Mouse (Mus musculus) hindbrain, embryonic 15.5 days (tissue): ENCODE measurements around the gene Kif26b. TPM values are rescaled to one million over a fixed set of nuclear protein-coding genes. Genes with fewer than 3 reads are reported as not detected.

Experiments
- ATAC-seq: fragments of 200-750 bp; cut with Nextera tagmentation; 2 replicates; pipeline ENCODE4 v1.8.0; 2017; ENCODE audit warnings: low read depth, moderate number of reproducible peaks, moderate TSS enrichment; ENCODE audit not compliant: low FRiP score
- H3K27ac ChIP-seq: fragments of 300-500 bp; sonication (generic); replicated peaks from 2 replicates; pipeline ENCODE4 v1.5.1; 2015; ENCODE audit warnings: mild to moderate bottlenecking, inconsistent platforms
- H3K27me3 ChIP-seq: fragments of 300-500 bp; sonication (generic); 2 replicates; pipeline ENCODE4 v1.6.1; 2015; ENCODE audit warnings: control low read depth, inconsistent platforms
- H3K36me3 ChIP-seq: fragments of 300-500 bp; sonication (generic); 2 replicates; pipeline ENCODE4 v1.6.1; 2015; ENCODE audit warnings: control low read depth, inconsistent platforms
- H3K4me1 ChIP-seq: fragments of 300-500 bp; sonication (generic); replicated peaks from 2 replicates; pipeline ENCODE4 v1.6.1; 2015; ENCODE audit warnings: control low read depth, inconsistent platforms
- H3K4me2 ChIP-seq: fragments of 300-500 bp; sonication (generic); 2 replicates; pipeline ENCODE4 v1.6.1; 2015; ENCODE audit warnings: moderate library complexity, mild to moderate bottlenecking, inconsistent platforms
- H3K4me3 ChIP-seq: fragments of 300-500 bp; sonication (generic); 2 replicates; pipeline ENCODE4 v1.5.1; 2015; ENCODE audit warnings: mild to moderate bottlenecking, inconsistent platforms
- H3K9ac ChIP-seq: fragments of 300-500 bp; sonication (generic); 2 replicates; pipeline ENCODE4 v1.6.1; 2015; ENCODE audit warnings: inconsistent platforms
- H3K9me3 ChIP-seq: fragments of 300-500 bp; sonication (generic); 2 replicates; pipeline ENCODE4 v1.6.1; 2016; ENCODE audit warnings: control low read depth, inconsistent platforms
- WGBS: fragments of 180-500 bp; shearing (Covaris S2); methylation state at CpG from one replicate; pipeline ENCODE4 v1.1.7; 2015; 5-methylcytosine and 5-hydroxymethylcytosine counted together
- polyA plus RNA-seq: library from polyadenylated mRNA; unstranded; fragments of >200 nt; fragmentation: Nextera tagmentation; extraction: Ambion mirVana; gene quantifications from 2 replicates; pipeline ENCODE4 v1.2.1, GENCODE M21; 2015

Gene Kif26b
- polyA plus RNA-seq, 1 experiment from 2014 or later = 10.8 TPM

- Histone ChIP-seq H3K9me3 (no peaks in the 10 kb centered on the region), H3K36me3 (no peaks in the 10 kb centered on the region), H3K4me3 (no peak overlapping the region), H3K4me2 (no peak overlapping the region), H3K27me3 (no peaks in the 10 kb centered on the region), H3K27ac (no peak overlapping the region), H3K4me1 (peaks cover 5% of the 10 kb centered on the region; the same call in 1 of the 2 replicates), H3K9ac (no peak overlapping the region)
- no peak for ATAC-seq
- WGBS = 56% methylated on average over 5 of the region's 8 CpGs
Measured at GRCm38 (mm10) chr1:178513954-178514353, 15.0 kb upstream of the Kif26b start.

GRCm38 (mm10) chr1:178515839-178516238 is 13.1 kb upstream of the Kif26b start:
- H3K9me3 ChIP-seq = no peaks in the 10 kb centered on the region
- no peak overlapping the region for H3K4me3 ChIP-seq
- WGBS = 84% methylated on average over 2 of the region's 2 CpGs
- H3K27ac ChIP-seq = no peak overlapping the region
- no peak for ATAC-seq
- H3K36me3 ChIP-seq = no peaks in the 10 kb centered on the region
- no peaks in the 10 kb centered on the region for H3K27me3 ChIP-seq
- no peak overlapping the region for H3K9ac ChIP-seq
- H3K4me1 ChIP-seq = peaks cover 5% of the 10 kb centered on the region; the same call in 1 of the 2 replicates
- no peak overlapping the region for H3K4me2 ChIP-seq

GRCm38 (mm10) chr1:178522389-178522788 is 6.5 kb upstream of the Kif26b start:
- Histone ChIP-seq H3K27me3 (no peaks in the 10 kb centered on the region), H3K36me3 (no peaks in the 10 kb centered on the region), H3K9me3 (no peaks in the 10 kb centered on the region), H3K4me2 (no peak overlapping the region), H3K9ac (no peak overlapping the region), H3K27ac (no peak overlapping the region), H3K4me1 (no peaks in the 10 kb centered on the region), H3K4me3 (no peak overlapping the region)
- ATAC-seq = peak; percentile 44
- WGBS = 40% methylated on average over 5 of the region's 5 CpGs

DNA sequence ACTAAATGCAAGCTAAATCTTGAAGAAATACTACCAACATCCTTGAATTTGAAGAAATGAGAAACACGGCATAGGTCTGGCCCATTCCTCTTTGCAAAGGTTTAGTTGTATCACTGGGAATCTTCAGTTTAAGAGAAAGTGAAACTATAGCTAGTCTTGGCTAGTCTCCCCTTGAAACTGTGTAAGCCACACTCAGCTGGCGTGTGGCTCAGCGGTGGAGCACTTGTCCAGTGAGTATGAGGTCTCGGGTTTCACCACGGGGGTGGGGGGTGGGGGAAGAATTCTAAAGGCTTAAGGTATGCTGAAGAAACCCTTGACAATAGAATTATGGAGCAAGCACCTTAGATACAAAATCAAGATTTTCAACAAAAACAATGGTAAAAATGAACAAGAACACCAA is 5.8 kb upstream of the Kif26b start:
- no peaks in the 10 kb centered on the region for H3K36me3 ChIP-seq
- no peaks in the 10 kb centered on the region for H3K9me3 ChIP-seq
- no peak overlapping the region for H3K4me2 ChIP-seq
- ATAC-seq = no peak
- no peak overlapping the region for H3K4me3 ChIP-seq
- H3K27me3 ChIP-seq = no peaks in the 10 kb centered on the region
- WGBS = 64% methylated on average over 5 of the region's 5 CpGs
- no peak overlapping the region for H3K27ac ChIP-seq
- H3K4me1 ChIP-seq = peaks cover 7% of the 10 kb centered on the region; the same call in 1 of the 2 replicates
- H3K9ac ChIP-seq = no peak overlapping the region

GRCm38 (mm10) chr1:178527185-178527546 is 1.8 kb upstream of the Kif26b start:
- WGBS = under 1% methylated on average over 21 of the region's 21 CpGs
- peak overlapping the region; percentile 72 for H3K9ac ChIP-seq
- ATAC-seq = peak; percentile 24

GRCm38 (mm10) chr1:178527547-178528361 is 1.2 kb upstream of the Kif26b start:
- Histone ChIP-seq H3K36me3 (no peaks in the 10 kb centered on the region), H3K9me3 (no peaks in the 10 kb centered on the region), H3K27ac (peak overlapping the region; percentile 96), H3K4me2 (peak overlapping the region; percentile 97), H3K27me3 (no peaks in the 10 kb centered on the region), H3K9ac (peak overlapping the region; percentile 72), H3K4me3 (peak overlapping the region; percentile 56), H3K4me1 (peaks cover 26% of the 10 kb centered on the region; the same call in 1 of the 2 replicates)
- WGBS = under 1% methylated on average over 58 of the region's 59 CpGs
- peak; percentile 55 for ATAC-seq

More at GRCm38 (mm10) chr1:178527185-178527546, 1.8 kb upstream of the Kif26b start:
- peak overlapping the region; percentile 56 for H3K4me3 ChIP-seq
- H3K36me3 ChIP-seq = no peaks in the 10 kb centered on the region
- peak overlapping the region; percentile 97 for H3K4me2 ChIP-seq
- H3K4me1 ChIP-seq = peaks cover 20% of the 10 kb centered on the region; the same call in 1 of the 2 replicates
- no peaks in the 10 kb centered on the region for H3K27me3 ChIP-seq
- H3K9me3 ChIP-seq = no peaks in the 10 kb centered on the region
- peak overlapping the region; percentile 96 for H3K27ac ChIP-seq

DNA sequence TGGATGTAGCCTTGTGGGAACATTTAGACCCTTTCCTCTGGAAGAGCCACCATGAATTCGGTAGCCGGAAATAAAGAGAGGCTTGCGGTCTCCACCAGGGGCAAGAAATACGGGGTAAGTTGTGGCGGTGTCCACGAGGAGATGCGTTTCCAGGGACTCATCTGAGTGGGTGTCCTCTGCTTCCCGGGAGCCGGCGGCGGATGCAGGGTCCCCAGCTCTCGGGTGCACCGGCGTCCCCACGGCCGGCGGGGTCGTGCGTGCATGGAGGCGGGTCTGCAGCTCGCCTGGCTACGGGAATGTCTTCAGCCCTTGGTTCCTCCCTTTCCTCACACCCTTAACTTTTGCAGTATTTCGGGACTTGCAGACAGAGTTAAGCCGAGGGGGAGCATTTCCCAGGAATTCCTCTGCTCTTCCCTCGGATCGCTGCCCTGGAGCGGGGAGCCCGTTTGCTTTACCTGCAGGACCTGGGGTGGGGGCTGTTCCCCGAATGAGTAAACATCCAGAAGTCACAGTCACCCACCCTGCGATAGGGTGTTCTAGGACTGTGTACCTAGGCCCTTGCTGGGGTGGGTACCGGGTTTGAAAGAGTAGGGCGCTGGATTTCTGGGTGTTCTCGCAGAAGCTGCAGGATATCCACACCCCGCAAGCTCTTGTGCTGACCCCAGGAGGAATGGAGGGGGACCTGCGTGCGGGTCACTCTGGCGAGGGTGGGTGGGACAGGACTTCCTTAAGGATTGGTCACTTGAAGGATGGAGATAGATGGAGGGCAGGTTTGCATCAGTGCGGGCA is 781 bp downstream of the Kif26b start:
- H3K4me3 ChIP-seq = peak overlapping the region; percentile 56
- peak overlapping the region; percentile 97 for H3K4me2 ChIP-seq
- no peaks in the 10 kb centered on the region for H3K9me3 ChIP-seq
- WGBS = under 1% methylated on average over 36 of the region's 38 CpGs
- H3K9ac ChIP-seq = peak overlapping the region; percentile 72
- H3K27me3 ChIP-seq = no peaks in the 10 kb centered on the region
- peaks cover 30% of the 10 kb centered on the region; the same call in 1 of the 2 replicates for H3K4me1 ChIP-seq
- H3K27ac ChIP-seq = peak overlapping the region; percentile 96
- H3K36me3 ChIP-seq = no peaks in the 10 kb centered on the region
- no peak for ATAC-seq

GRCm38 (mm10) chr1:178530301-178531078 is 1.6 kb downstream of the Kif26b start:
- ATAC-seq = peak; percentile 40
- peaks cover 30% of the 10 kb centered on the region; the same call in 1 of the 2 replicates for H3K4me1 ChIP-seq
- peak overlapping the region; percentile 97 for H3K4me2 ChIP-seq
- peak overlapping the region; percentile 96 for H3K27ac ChIP-seq
- no peaks in the 10 kb centered on the region; the same call in 1 of the 2 replicates for H3K36me3 ChIP-seq
- peak overlapping the region; percentile 56 for H3K4me3 ChIP-seq
- under 1% methylated on average over 54 of the region's 62 CpGs for WGBS
- no peaks in the 10 kb centered on the region for H3K27me3 ChIP-seq
- H3K9me3 ChIP-seq = no peaks in the 10 kb centered on the region
- peak overlapping the region; percentile 72 for H3K9ac ChIP-seq

DNA sequence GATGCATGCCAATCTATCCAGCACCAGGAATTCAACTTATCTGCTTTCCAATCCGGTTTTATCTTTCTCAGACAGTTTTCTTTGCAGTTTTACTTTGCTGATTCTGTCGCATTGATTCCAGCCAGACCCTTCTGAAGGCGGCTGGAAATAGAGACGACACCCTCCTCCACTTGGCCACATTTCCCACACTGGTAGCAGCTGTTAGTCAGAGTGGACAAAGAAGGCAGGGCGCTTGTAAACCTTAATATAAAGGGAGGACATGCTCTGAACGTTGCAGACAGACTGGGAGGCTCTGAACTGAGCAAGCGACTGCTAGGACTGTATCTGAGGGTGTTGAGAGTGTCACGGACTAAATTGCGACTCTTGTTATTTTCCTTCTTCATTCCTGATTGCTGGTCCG is 11.3 kb downstream of the Kif26b start:
- ATAC-seq = no peak

DNA sequence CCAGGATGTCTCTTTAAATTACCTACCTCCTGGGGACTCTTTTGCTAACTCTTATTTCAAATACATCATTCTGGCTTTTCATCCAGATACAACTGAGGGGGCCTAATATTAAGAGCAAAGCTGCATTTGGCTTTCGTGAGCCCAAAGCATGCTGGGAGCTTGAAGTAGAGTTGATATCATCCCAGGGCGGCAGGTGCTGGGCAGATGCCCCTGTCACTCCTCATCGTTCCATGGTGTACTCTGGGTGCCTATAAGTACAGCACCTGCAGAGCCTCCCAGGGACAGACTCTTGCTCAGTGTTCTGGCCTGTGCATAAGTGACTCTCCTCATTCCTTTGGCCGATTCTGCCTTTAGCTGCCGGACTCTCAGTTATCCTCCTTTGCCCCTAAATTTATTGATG is 13.5 kb downstream of the Kif26b start:
- 85% methylated on average over 5 of the region's 5 CpGs for WGBS
- Histone ChIP-seq H3K27ac (no peak overlapping the region), H3K9me3 (no peaks in the 10 kb centered on the region), H3K4me3 (no peak overlapping the region), H3K9ac (no peak overlapping the region), H3K36me3 (no peaks in the 10 kb centered on the region), H3K4me2 (no peak overlapping the region), H3K4me1 (peaks cover 7% of the 10 kb centered on the region), H3K27me3 (no peaks in the 10 kb centered on the region)
- ATAC-seq = no peak

More for the DNA sequence above, 11.3 kb downstream of the Kif26b start:
- Histone ChIP-seq H3K27me3 (no peaks in the 10 kb centered on the region), H3K4me2 (no peak overlapping the region), H3K4me3 (no peak overlapping the region), H3K9ac (no peak overlapping the region), H3K36me3 (no peaks in the 10 kb centered on the region; the same call in 1 of the 2 replicates), H3K4me1 (peaks cover 7% of the 10 kb centered on the region), H3K9me3 (no peaks in the 10 kb centered on the region), H3K27ac (no peak overlapping the region)
- WGBS = 70% methylated on average over 10 of the region's 10 CpGs
